Mouse (Mus musculus): ENCODE data around the gene Cyp4f15. TPM values are rescaled to one million over a fixed set of nuclear protein-coding genes. Genes with fewer than 3 reads are reported as not detected.

The Cyp4f15 gene
- total and polyA plus RNA-seq, 3 experiments, result not detected

- Histone ChIP-seq H3K9me3 (replicated peaks) (no peaks in the 10 kb centered on the region), H3K27me3 (ENCODE audit: insufficient read depth, low read length) (peaks cover 3% of the 10 kb centered on the region; the same call in 1 of the 2 replicates), H3K36me3 (replicated peaks) (no peaks in the 10 kb centered on the region), H3K4me1 (ENCODE audit: insufficient read depth, low read depth, low read length) (no peaks in the 10 kb centered on the region), H3K4me3 (ENCODE audit: low read depth, low read length) (no peak overlapping the region)
- TF ChIP-seq POLR2AphosphoS5 (IDR thresholded peaks at IDR 0.05; ENCODE audit: insufficient replicate concordance, low read depth, low read length), result no peak
- TF ChIP-seq GATA2 (IDR thresholded peaks at IDR 0.05; ENCODE audit: borderline replicate concordance, low read depth, low read length), result no peak
- no peak for TF ChIP-seq CTCF (IDR thresholded peaks at IDR 0.05; ENCODE audit: low read depth, low read length)
- no peak for TF ChIP-seq TAL1 (conservative IDR thresholded peaks at IDR 0.05; ENCODE audit: low read depth, low read length)
- no peak for ATAC-seq (ENCODE audit: extremely low read depth, insufficient number of reproducible peaks, low FRiP score, poor library complexity, severe bottlenecking)
- DNase-seq (ENCODE audit: low spot score), result no peak
Measured at GRCm38 (mm10) chr17:32658246-32658645, 27.2 kb upstream of the Cyp4f15 start.

- TF ChIP-seq TAL1 (conservative IDR thresholded peaks at IDR 0.05; ENCODE audit: low read depth, low read length), result no peak
- H3K4me1 ChIP-seq (ENCODE audit: insufficient read depth, low read depth, low read length), result no peaks in the 10 kb centered on the region
- H3K36me3 ChIP-seq (replicated peaks), result no peaks in the 10 kb centered on the region
- H3K4me3 ChIP-seq (ENCODE audit: low read depth, low read length), result no peak within 1 kb of the TSS
- H3K9me3 ChIP-seq (replicated peaks), result no peaks in the 10 kb centered on the region
- ATAC-seq (ENCODE audit: extremely low read depth, insufficient number of reproducible peaks, low FRiP score, poor library complexity, severe bottlenecking), result no peak
- DNase-seq (ENCODE audit: low spot score), result no peak
- H3K27me3 ChIP-seq (ENCODE audit: insufficient read depth, low read length), result peaks cover 3% of the 10 kb centered on the region; the same call in 1 of the 2 replicates
Measured at GRCm38 (mm10) chr17:32658712-32659111, 26.7 kb upstream of the Cyp4f15 start, which contains the start of gene Cyp4f40. Gene Cyp4f40 (plus strand): TSS chr17:32658900.

GRCm38 (mm10) chr17:32673976-32674375 is 11.5 kb upstream of the Cyp4f15 start:
- no peaks in the 10 kb centered on the region for H3K9me3 ChIP-seq (replicated peaks)
- no peaks in the 10 kb centered on the region for H3K36me3 ChIP-seq (replicated peaks)
- H3K4me3 ChIP-seq (ENCODE audit: low read depth, low read length), result no peak overlapping the region
- no peak for TF ChIP-seq GATA2 (IDR thresholded peaks at IDR 0.05; ENCODE audit: borderline replicate concordance, low read depth, low read length)
- TF ChIP-seq CTCF (IDR thresholded peaks at IDR 0.05; ENCODE audit: low read depth, low read length), result no peak
- no peak for TF ChIP-seq POLR2AphosphoS5 (IDR thresholded peaks at IDR 0.05; ENCODE audit: insufficient replicate concordance, low read depth, low read length)
- no peak for TF ChIP-seq TAL1 (conservative IDR thresholded peaks at IDR 0.05; ENCODE audit: low read depth, low read length)
- TF ChIP-seq GATA1 (IDR thresholded peaks at IDR 0.05; ENCODE audit: borderline replicate concordance, low read length), result no peak
- no peak for DNase-seq (ENCODE audit: low spot score)
- no peaks in the 10 kb centered on the region for H3K4me1 ChIP-seq (ENCODE audit: insufficient read depth, low read depth, low read length)
- no peak for ATAC-seq (ENCODE audit: extremely low read depth, insufficient number of reproducible peaks, low FRiP score, poor library complexity, severe bottlenecking)
- peaks cover 2% of the 10 kb centered on the region; the same call in 1 of the 2 replicates for H3K27me3 ChIP-seq (ENCODE audit: insufficient read depth, low read length)

GRCm38 (mm10) chr17:32676040-32676635 is 9.3 kb upstream of the Cyp4f15 start:
- no peak for DNase-seq (ENCODE audit: low spot score)

GRCm38 (mm10) chr17:32680404-32680803 is 5.0 kb upstream of the Cyp4f15 start:
- H3K36me3 ChIP-seq (replicated peaks), result no peaks in the 10 kb centered on the region
- H3K4me1 ChIP-seq (ENCODE audit: insufficient read depth, low read depth, low read length), result no peaks in the 10 kb centered on the region
- TF ChIP-seq CTCF (IDR thresholded peaks at IDR 0.05; ENCODE audit: low read depth, low read length) (peak; percentile 52), TAL1 (conservative IDR thresholded peaks at IDR 0.05; ENCODE audit: low read depth, low read length) (no peak)
- ATAC-seq (ENCODE audit: extremely low read depth, insufficient number of reproducible peaks, low FRiP score, poor library complexity, severe bottlenecking), result no peak
- H3K9me3 ChIP-seq (replicated peaks), result no peaks in the 10 kb centered on the region
- H3K4me3 ChIP-seq (ENCODE audit: low read depth, low read length), result no peak overlapping the region
- no peak for DNase-seq (ENCODE audit: low spot score)
- no peaks in the 10 kb centered on the region; the same call in 1 of the 2 replicates for H3K27me3 ChIP-seq (ENCODE audit: insufficient read depth, low read length)

More at GRCm38 (mm10) chr17:32676040-32676635, 9.3 kb upstream of the Cyp4f15 start:
- no peak for ATAC-seq (ENCODE audit: extremely low read depth, insufficient number of reproducible peaks, low FRiP score, poor library complexity, severe bottlenecking)
- Histone ChIP-seq H3K9me3 (replicated peaks) (no peaks in the 10 kb centered on the region), H3K4me3 (ENCODE audit: low read depth, low read length) (no peak overlapping the region), H3K36me3 (replicated peaks) (no peaks in the 10 kb centered on the region), H3K27me3 (ENCODE audit: insufficient read depth, low read length) (peaks cover 2% of the 10 kb centered on the region; the same call in 1 of the 2 replicates), H3K4me1 (ENCODE audit: insufficient read depth, low read depth, low read length) (no peaks in the 10 kb centered on the region)
- TF ChIP-seq POLR2AphosphoS5 (IDR thresholded peaks at IDR 0.05; ENCODE audit: insufficient replicate concordance, low read depth, low read length) (no peak), GATA1 (IDR thresholded peaks at IDR 0.05; ENCODE audit: borderline replicate concordance, low read length) (no peak), CTCF (IDR thresholded peaks at IDR 0.05; ENCODE audit: low read depth, low read length) (no peak), GATA2 (IDR thresholded peaks at IDR 0.05; ENCODE audit: borderline replicate concordance, low read depth, low read length) (no peak), TAL1 (conservative IDR thresholded peaks at IDR 0.05; ENCODE audit: low read depth, low read length) (no peak)

- no peaks in the 10 kb centered on the region; the same call in 1 of the 2 replicates for H3K27me3 ChIP-seq (ENCODE audit: insufficient read depth, low read length)
- DNase-seq (ENCODE audit: low spot score) (no peak), ATAC-seq (ENCODE audit: extremely low read depth, insufficient number of reproducible peaks, low FRiP score, poor library complexity, severe bottlenecking) (no peak)
- no peaks in the 10 kb centered on the region for H3K4me1 ChIP-seq (ENCODE audit: insufficient read depth, low read depth, low read length)
- TF ChIP-seq GATA1 (IDR thresholded peaks at IDR 0.05; ENCODE audit: borderline replicate concordance, low read length) (no peak), CTCF (IDR thresholded peaks at IDR 0.05; ENCODE audit: low read depth, low read length) (no peak), POLR2AphosphoS5 (IDR thresholded peaks at IDR 0.05; ENCODE audit: insufficient replicate concordance, low read depth, low read length) (no peak), GATA2 (IDR thresholded peaks at IDR 0.05; ENCODE audit: borderline replicate concordance, low read depth, low read length) (no peak), TAL1 (conservative IDR thresholded peaks at IDR 0.05; ENCODE audit: low read depth, low read length) (no peak)
- H3K36me3 ChIP-seq (replicated peaks), result no peaks in the 10 kb centered on the region
- no peaks in the 10 kb centered on the region for H3K9me3 ChIP-seq (replicated peaks)
- H3K4me3 ChIP-seq (ENCODE audit: low read depth, low read length), result no peak overlapping the region
Measured at GRCm38 (mm10) chr17:32686722-32687121, 1.3 kb downstream of the Cyp4f15 start.

All from G1E (cell line).